Mouse (Mus musculus) liver, embryonic 15.5 days (tissue): ENCODE results near the gene Smarca2. TPM values are rescaled to one million over a fixed set of nuclear protein-coding genes. Genes with fewer than 3 reads are reported as not detected.

Source experiments
- ATAC-seq: fragments of 200-750 bp; cut with Nextera tagmentation; 2 replicates; pipeline ENCODE4 v1.8.0; 2017; ENCODE audit warnings: moderate number of reproducible peaks, mild to moderate bottlenecking, moderate library complexity; ENCODE audit not compliant: insufficient read depth
- H3K27ac ChIP-seq: fragments of 300-500 bp; sonication (generic); replicated peaks from 2 replicates; pipeline ENCODE4 v1.5.1; 2015; ENCODE audit warnings: mild to moderate bottlenecking, inconsistent platforms
- H3K27me3 ChIP-seq: fragments of 300-500 bp; sonication (generic); 2 replicates; pipeline ENCODE4 v1.6.1; 2015; ENCODE audit warnings: mild to moderate bottlenecking, inconsistent platforms
- H3K36me3 ChIP-seq: fragments of 300-500 bp; sonication (generic); replicated peaks from 2 replicates; pipeline ENCODE4 v1.6.1; 2015; ENCODE audit warnings: moderate library complexity, mild to moderate bottlenecking, inconsistent platforms
- H3K4me1 ChIP-seq: fragments of 300-500 bp; sonication (generic); replicated peaks from 2 replicates; pipeline ENCODE4 v1.6.1; 2015; ENCODE audit warnings: inconsistent platforms
- H3K4me2 ChIP-seq: fragments of 300-500 bp; sonication (generic); 2 replicates; pipeline ENCODE4 v1.6.1; 2015; ENCODE audit warnings: moderate library complexity, mild to moderate bottlenecking, inconsistent platforms
- H3K4me3 ChIP-seq: fragments of 300-500 bp; sonication (generic); replicated peaks from 2 replicates; pipeline ENCODE4 v1.5.1; 2015; ENCODE audit warnings: mild to moderate bottlenecking, inconsistent platforms
- H3K9ac ChIP-seq: fragments of 300-500 bp; sonication (generic); 2 replicates; pipeline ENCODE4 v1.6.1; 2015; ENCODE audit warnings: moderate library complexity, mild to moderate bottlenecking, inconsistent platforms
- H3K9me3 ChIP-seq: fragments of 300-500 bp; sonication (generic); replicated peaks from 2 replicates; pipeline ENCODE4 v1.6.1; 2016; ENCODE audit warnings: inconsistent platforms
- WGBS: fragments of 180-500 bp; shearing (Covaris S2); methylation state at CpG from one replicate; pipeline ENCODE4 v1.1.7; 2015; ENCODE audit warnings: mixed read lengths; ENCODE audit not compliant: insufficient replicate concordance; 5-methylcytosine and 5-hydroxymethylcytosine counted together
- polyA plus RNA-seq: library from polyadenylated mRNA; unstranded; fragments of >200 nt; fragmentation: Nextera tagmentation; extraction: Ambion mirVana; gene quantifications from 2 replicates; pipeline ENCODE4 v1.2.1, GENCODE M21; 2015

Gene Smarca2
- polyA plus RNA-seq, 1 experiment from 2014 or later: 3.7 TPM

GRCm38 (mm10) chr19:26617287-26617686 is 12.4 kb downstream of the Smarca2 start:
- H3K4me3 ChIP-seq: no peak overlapping the region
- no peak overlapping the region for H3K4me2 ChIP-seq
- H3K4me1 ChIP-seq: peaks cover 22% of the 10 kb centered on the region
- no peaks in the 10 kb centered on the region for H3K36me3 ChIP-seq
- no peak for ATAC-seq
- no peaks in the 10 kb centered on the region for H3K27me3 ChIP-seq
- no peaks in the 10 kb centered on the region for H3K9me3 ChIP-seq
- no peak overlapping the region for H3K9ac ChIP-seq
- no peak overlapping the region for H3K27ac ChIP-seq
- WGBS: 73% methylated on average over 5 of the region's 5 CpGs

GRCm38 (mm10) chr19:26630712-26631235 is 25.9 kb downstream of the Smarca2 start:
- Histone ChIP-seq H3K27me3 (no peaks in the 10 kb centered on the region), H3K27ac (no peak overlapping the region)
- no peak for ATAC-seq

GRCm38 (mm10) chr19:26632228-26632627 is 27.4 kb downstream of the Smarca2 start:
- Histone ChIP-seq H3K27ac (no peak overlapping the region), H3K4me3 (no peak overlapping the region), H3K9ac (no peak overlapping the region), H3K9me3 (no peaks in the 10 kb centered on the region), H3K4me2 (no peak overlapping the region), H3K27me3 (no peaks in the 10 kb centered on the region), H3K36me3 (no peaks in the 10 kb centered on the region), H3K4me1 (no peaks in the 10 kb centered on the region)
- 59% methylated on average over 5 of the region's 5 CpGs for WGBS
- no peak for ATAC-seq

More at GRCm38 (mm10) chr19:26630712-26631235, 25.9 kb downstream of the Smarca2 start:
- H3K9me3 ChIP-seq: no peaks in the 10 kb centered on the region
- no peak overlapping the region for H3K9ac ChIP-seq
- H3K4me2 ChIP-seq: no peak overlapping the region
- no peaks in the 10 kb centered on the region for H3K4me1 ChIP-seq
- WGBS: 66% methylated on average over 8 of the region's 8 CpGs
- no peak overlapping the region for H3K4me3 ChIP-seq
- no peaks in the 10 kb centered on the region for H3K36me3 ChIP-seq

GRCm38 (mm10) chr19:26640556-26640955 is 35.7 kb downstream of the Smarca2 start:
- H3K27ac ChIP-seq: no peak overlapping the region
- no peak overlapping the region for H3K4me3 ChIP-seq
- no peak overlapping the region for H3K4me2 ChIP-seq
- no peaks in the 10 kb centered on the region for H3K9me3 ChIP-seq
- no peak overlapping the region for H3K9ac ChIP-seq
- no peaks in the 10 kb centered on the region for H3K27me3 ChIP-seq
- H3K36me3 ChIP-seq: no peaks in the 10 kb centered on the region
- WGBS: 78% methylated on average over 13 of the region's 13 CpGs
- ATAC-seq: no peak
- peaks cover 3% of the 10 kb centered on the region; the same call in 1 of the 2 replicates for H3K4me1 ChIP-seq

- Histone ChIP-seq H3K4me3 (no peak overlapping the region), H3K9ac (no peak overlapping the region), H3K27me3 (no peaks in the 10 kb centered on the region), H3K36me3 (no peaks in the 10 kb centered on the region), H3K4me1 (peaks cover 3% of the 10 kb centered on the region; the same call in 1 of the 2 replicates), H3K4me2 (no peak overlapping the region), H3K27ac (no peak overlapping the region), H3K9me3 (no peaks in the 10 kb centered on the region)
- 64% methylated on average over 10 of the region's 10 CpGs for WGBS
- no peak for ATAC-seq
Observed at GRCm38 (mm10) chr19:26641269-26641668, 36.4 kb downstream of the Smarca2 start.

GRCm38 (mm10) chr19:26643011-26643410 is 38.2 kb downstream of the Smarca2 start:
- Histone ChIP-seq H3K36me3 (no peaks in the 10 kb centered on the region), H3K4me2 (no peak overlapping the region), H3K27me3 (no peaks in the 10 kb centered on the region), H3K4me1 (peaks cover 3% of the 10 kb centered on the region; the same call in 1 of the 2 replicates), H3K4me3 (no peak overlapping the region), H3K27ac (no peak overlapping the region), H3K9me3 (no peaks in the 10 kb centered on the region), H3K9ac (no peak overlapping the region)
- no peak for ATAC-seq
- 34% methylated on average over 4 of the region's 4 CpGs for WGBS

- 63% methylated on average over 4 of the region's 4 CpGs for WGBS
- H3K9ac ChIP-seq: no peak overlapping the region
- no peak for ATAC-seq
- peaks cover 3% of the 10 kb centered on the region; the same call in 1 of the 2 replicates for H3K4me1 ChIP-seq
- H3K36me3 ChIP-seq: no peaks in the 10 kb centered on the region
- no peaks in the 10 kb centered on the region for H3K27me3 ChIP-seq
- no peak overlapping the region for H3K4me3 ChIP-seq
- no peaks in the 10 kb centered on the region for H3K9me3 ChIP-seq
- no peak overlapping the region for H3K27ac ChIP-seq
- H3K4me2 ChIP-seq: no peak overlapping the region
Observed at GRCm38 (mm10) chr19:26643936-26644335, 39.1 kb downstream of the Smarca2 start.

- no peak overlapping the region for H3K4me3 ChIP-seq
- H3K9me3 ChIP-seq: no peaks in the 10 kb centered on the region
- H3K36me3 ChIP-seq: no peaks in the 10 kb centered on the region
- H3K4me1 ChIP-seq: no peaks in the 10 kb centered on the region
- ATAC-seq: no peak
- H3K4me2 ChIP-seq: no peak overlapping the region
- no peak overlapping the region for H3K27ac ChIP-seq
- 58% methylated on average over 3 of the region's 3 CpGs for WGBS
- H3K27me3 ChIP-seq: no peaks in the 10 kb centered on the region
- H3K9ac ChIP-seq: no peak overlapping the region
Observed at GRCm38 (mm10) chr19:26645016-26645415, 40.2 kb downstream of the Smarca2 start.

GRCm38 (mm10) chr19:26646128-26646527 is 41.3 kb downstream of the Smarca2 start:
- WGBS: 3% methylated on average over 2 of the region's 2 CpGs
- Histone ChIP-seq H3K4me3 (no peak overlapping the region), H3K4me2 (no peak overlapping the region), H3K4me1 (no peaks in the 10 kb centered on the region), H3K27me3 (no peaks in the 10 kb centered on the region), H3K9ac (no peak overlapping the region), H3K9me3 (no peaks in the 10 kb centered on the region), H3K27ac (no peak overlapping the region), H3K36me3 (no peaks in the 10 kb centered on the region)
- ATAC-seq: no peak

GRCm38 (mm10) chr19:26650585-26651273 is 45.9 kb downstream of the Smarca2 start:
- Histone ChIP-seq H3K4me3 (no peak overlapping the region), H3K4me1 (no peaks in the 10 kb centered on the region), H3K27me3 (no peaks in the 10 kb centered on the region), H3K27ac (no peak overlapping the region), H3K9ac (no peak overlapping the region), H3K36me3 (no peaks in the 10 kb centered on the region), H3K4me2 (no peak overlapping the region), H3K9me3 (no peaks in the 10 kb centered on the region)
- WGBS: 62% methylated on average over 7 of the region's 7 CpGs
- no peak for ATAC-seq

- Histone ChIP-seq H3K4me3 (no peak overlapping the region), H3K27me3 (no peaks in the 10 kb centered on the region), H3K4me1 (no peaks in the 10 kb centered on the region), H3K36me3 (no peaks in the 10 kb centered on the region), H3K4me2 (no peak overlapping the region), H3K27ac (no peak overlapping the region), H3K9ac (no peak overlapping the region), H3K9me3 (no peaks in the 10 kb centered on the region)
- ATAC-seq: no peak
- 64% methylated on average over 7 of the region's 7 CpGs for WGBS
Observed at GRCm38 (mm10) chr19:26658324-26658723, 53.5 kb downstream of the Smarca2 start.

- no peak for ATAC-seq
- Histone ChIP-seq H3K4me2 (no peak overlapping the region), H3K9ac (no peak overlapping the region)
Observed at GRCm38 (mm10) chr19:26659976-26660375, 55.1 kb downstream of the Smarca2 start.

More at GRCm38 (mm10) chr19:26659976-26660375, 55.1 kb downstream of the Smarca2 start:
- Histone ChIP-seq H3K27ac (no peak overlapping the region), H3K27me3 (no peaks in the 10 kb centered on the region), H3K4me3 (no peak overlapping the region), H3K36me3 (no peaks in the 10 kb centered on the region), H3K9me3 (no peaks in the 10 kb centered on the region), H3K4me1 (no peaks in the 10 kb centered on the region)
- 71% methylated on average over 5 of the region's 5 CpGs for WGBS
